Mouse (Mus musculus) ES-E14 (cell line): Measurements from ENCODE around the gene Klhl12. TPM values are rescaled to one million over a fixed set of nuclear protein-coding genes. Genes with fewer than 3 reads are reported as not detected.

ENCODE experiments used
- DNase-seq: peaks from one replicate; pipeline ENCODE4 v3.0.0-alpha.2; 2013; ENCODE audit warnings: low read depth, low spot score
- H3K27ac ChIP-seq: 2 replicates; pipeline ENCODE4 v1.5.1; 2012; ENCODE audit warnings: low read depth, mild to moderate bottlenecking, low read length, moderate library complexity, mixed read lengths; ENCODE audit not compliant: poor library complexity, insufficient read depth, severe bottlenecking
- H3K36me3 ChIP-seq: 2 replicates; pipeline ENCODE4 v1.6.1; 2012; ENCODE audit warnings: mild to moderate bottlenecking, low read length, moderate library complexity, mixed read lengths; ENCODE audit not compliant: control insufficient read depth, poor library complexity, insufficient read depth, severe bottlenecking
- H3K4me1 ChIP-seq, 2 experiments: fragments of 150-350 bp in 1 of 2; sonication (generic) in 1 of 2; 2 replicates each; pipeline ENCODE4 v1.6.1; 2012; ENCODE audit warnings: low read length in 2 of 2, mild to moderate bottlenecking in 1 of 2, mixed read lengths in 1 of 2; ENCODE audit not compliant: control insufficient read depth in 2 of 2, insufficient read depth in 2 of 2, poor library complexity in 1 of 2
- H3K4me3 ChIP-seq, 2 experiments: fragments of 150-350 bp in 1 of 2; sonication (generic) in 1 of 2; 2 replicates each; pipeline ENCODE4 v1.5.1; 2012; ENCODE audit warnings: low read length in 2 of 2, low read depth in 1 of 2, mild to moderate bottlenecking in 1 of 2, mixed read lengths in 1 of 2; ENCODE audit not compliant: insufficient read depth in 1 of 2, poor library complexity in 1 of 2, severe bottlenecking in 1 of 2
- H3K9ac ChIP-seq: 2 replicates; pipeline ENCODE4 v1.6.1; 2012; ENCODE audit warnings: low read depth, mild to moderate bottlenecking, low read length, mixed read lengths; ENCODE audit not compliant: poor library complexity, insufficient read depth, severe bottlenecking
- H3K9me3 ChIP-seq: fragments of 150-350 bp; sonication (generic); 2 replicates; pipeline ENCODE4 v1.6.1; 2012; ENCODE audit warnings: low read depth, mild to moderate bottlenecking, low read length; ENCODE audit not compliant: control insufficient read depth, insufficient read depth
- CHD2 ChIP-seq: IDR thresholded peaks from 2 replicates; pipeline ENCODE4 v1.6.1; 2014; ENCODE audit warnings: mild to moderate bottlenecking, low read depth, low read length, inconsistent platforms
- HCFC1 ChIP-seq: IDR thresholded peaks from 2 replicates; pipeline ENCODE4 v1.6.1; 2012; ENCODE audit warnings: low read length, inconsistent platforms, borderline replicate concordance; ENCODE audit not compliant: insufficient read depth
- MAFK ChIP-seq: IDR thresholded peaks from 2 replicates; pipeline ENCODE4 v1.6.1; 2014; ENCODE audit warnings: mild to moderate bottlenecking, low read depth, low read length, inconsistent platforms; ENCODE audit not compliant: insufficient read depth
- ZC3H11A ChIP-seq: IDR thresholded peaks from 2 replicates; pipeline ENCODE4 v1.6.1; 2012; ENCODE audit warnings: low read depth, mild to moderate bottlenecking, inconsistent platforms, low read length, borderline replicate concordance
- ZNF384 ChIP-seq: IDR thresholded peaks from 2 replicates; pipeline ENCODE4 v1.6.1; 2012; ENCODE audit warnings: low read depth, low read length, inconsistent platforms
- in situ Hi-C, 2 experiments: fragments of 600-800 bp; cut with MboI; formaldehyde crosslinking; loops; one replicate each; pipeline ENCODE4 v1.15.1; 2025; ENCODE audit warnings: low sequenced_read_pairs in 2 of 2, inconsistent platforms in 1 of 2; ENCODE audit not compliant: unreplicated experiment in 2 of 2
- total RNA-seq: library from RNA; depleted of rRNA; stranded (reverse); fragments of 300-350 nt; gene quantifications from 2 replicates; pipeline ENCODE4 v1.2.3, GENCODE M21; 2012; rRNA removed

Klhl12 gene
- total RNA-seq, 1 experiment, result 22.7 TPM

GRCm38 (mm10) chr1:134535513-134535912 lies 80.2 kb downstream of the Klhl12 start:
- in situ Hi-C loops, result no loop called here
- Histone ChIP-seq H3K4me3 (no peak overlapping the region), H3K9ac (no peak overlapping the region), H3K9me3 (no peaks in the 10 kb centered on the region), H3K36me3 (no peaks in the 10 kb centered on the region), H3K4me1 (peaks cover 8 to 13% of the 10 kb centered on the region in 2 experiments), H3K27ac (peak overlapping the region; percentile 96)
- TF ChIP-seq HCFC1, result no peak
- TF ChIP-seq ZNF384, result no peak
- no peak for TF ChIP-seq ZC3H11A
- TF ChIP-seq CHD2, result no peak
- TF ChIP-seq MAFK, result no peak
- no peak for DNase-seq

- Histone ChIP-seq H3K4me3 (peak overlapping the region in 1 of 2 experiments; percentile 14; a peak in 1 of 4 replicates), H3K27ac (peak overlapping the region; percentile 73), H3K36me3 (no peaks in the 10 kb centered on the region), H3K4me1 (peaks cover 12 to 20% of the 10 kb centered on the region in 2 experiments), H3K9me3 (no peaks in the 10 kb centered on the region), H3K9ac (peak overlapping the region; percentile 13; the same call in 1 of the 2 replicates)
- no peak for DNase-seq
- TF ChIP-seq ZNF384 (no peak), ZC3H11A (no peak), MAFK (no peak), HCFC1 (no peak), CHD2 (no peak)
- in situ Hi-C loops, result no loop called here
Observed at GRCm38 (mm10) chr1:134540610-134541009, 85.3 kb downstream of the Klhl12 start.

Other genes with a start within 250 kb of the Klhl12 start
- 0.16 and 0.58 TPM in 2 replicates for gene Adora1, start 220.1 kb upstream of the Klhl12 start, total RNA-seq
- gene Myog, start 165.5 kb upstream of the Klhl12 start, total RNA-seq, result 0.18 and 0.37 TPM in 2 replicates
- gene Ppfia4, start 122.6 kb upstream of the Klhl12 start, total RNA-seq, result 14.1 and 35.3 TPM in 2 replicates
- 100 and 120 TPM in 2 replicates for gene Tmem183a, start 93.6 kb upstream of the Klhl12 start, total RNA-seq
- gene 4933406M09Rik, start 69.6 kb upstream of the Klhl12 start, total RNA-seq, result 0.22 TPM in 1 of 2 replicates, not detected in the other
- 186 and 305 TPM in 2 replicates for gene Cyb5r1, start 50.0 kb upstream of the Klhl12 start, total RNA-seq
- 80.6 and 88.0 TPM in 2 replicates for gene Adipor1, start 40.2 kb upstream of the Klhl12 start, total RNA-seq
- 23.3 and 24.9 TPM in 2 replicates for gene Rabif, start 39.1 kb downstream of the Klhl12 start, total RNA-seq
- 0.76 and 2.1 TPM in 2 replicates for gene Mgat4e, start 94.2 kb downstream of the Klhl12 start, total RNA-seq
- gene Kdm5b, start 104.6 kb downstream of the Klhl12 start, total RNA-seq, result 127 and 182 TPM in 2 replicates
- 0.62 and 1.5 TPM in 2 replicates for gene Syt2, start 191.1 kb downstream of the Klhl12 start, total RNA-seq